Mouse (Mus musculus) kidney, adult 18-20 months (tissue): ENCODE measurements around the gene Tacc2.
A peak's percentile ranks its signal among the peaks of the same experiment; 100 is the strongest.
"Not testable (repeated sequence)": the region's sequence is repeated elsewhere in the genome, so short reads cannot be mapped to it uniquely, and the experiment has no call there.

Source experiments
- DNase-seq: peaks from one replicate; pipeline ENCODE4 v3.0.0; 2021

The Tacc2 gene

GRCm38 (mm10) chr7:130573746-130574145, 3.5 kb upstream of the Tacc2 start:
- no peak for DNase-seq

- DNase-seq: peak; percentile 77
Measured at GRCm38 (mm10) chr7:130574211-130574991, 2.8 kb upstream of the Tacc2 start.

GRCm38 (mm10) chr7:130576981-130577380, 257 bp upstream of the Tacc2 start:
- DNase-seq: peak; percentile 52

- no peak for DNase-seq
Measured at GRCm38 (mm10) chr7:130578066-130578465, 828 bp downstream of the Tacc2 start.

GRCm38 (mm10) chr7:130578607-130579006, 1.4 kb downstream of the Tacc2 start:
- DNase-seq: no peak

GRCm38 (mm10) chr7:130586521-130587072, 9.4 kb downstream of the Tacc2 start:
- DNase-seq: no peak

GRCm38 (mm10) chr7:130590081-130590828, 13.0 kb downstream of the Tacc2 start:
- DNase-seq: no peak

- no peak for DNase-seq
Measured at GRCm38 (mm10) chr7:130590845-130591437, 13.7 kb downstream of the Tacc2 start.

- not testable (repeated sequence) for DNase-seq
Measured at GRCm38 (mm10) chr7:130592975-130593374, 15.7 kb downstream of the Tacc2 start.

- peak; percentile 54 for DNase-seq
Measured at GRCm38 (mm10) chr7:130593375-130594239, 16.4 kb downstream of the Tacc2 start.

- DNase-seq: peak; percentile 67
Measured at GRCm38 (mm10) chr7:130596079-130596855, 19.0 kb downstream of the Tacc2 start.

- DNase-seq: no peak
Measured at GRCm38 (mm10) chr7:130597546-130597945, 20.3 kb downstream of the Tacc2 start.

- no peak for DNase-seq
Measured at GRCm38 (mm10) chr7:130600074-130600473, 22.8 kb downstream of the Tacc2 start.

- DNase-seq: no peak
Measured at GRCm38 (mm10) chr7:130600546-130600945, 23.3 kb downstream of the Tacc2 start.

- peak; percentile 15 for DNase-seq
Measured at GRCm38 (mm10) chr7:130602804-130603203, 25.6 kb downstream of the Tacc2 start.

- no peak for DNase-seq
Measured at GRCm38 (mm10) chr7:130603556-130603955, 26.3 kb downstream of the Tacc2 start.

- no peak for DNase-seq
Measured at GRCm38 (mm10) chr7:130604390-130604789, 27.2 kb downstream of the Tacc2 start.

GRCm38 (mm10) chr7:130605111-130605510, 27.9 kb downstream of the Tacc2 start:
- peak; percentile 44 for DNase-seq

- DNase-seq: no peak
Measured at GRCm38 (mm10) chr7:130606958-130607357, 29.7 kb downstream of the Tacc2 start.

GRCm38 (mm10) chr7:130613973-130614372, 36.7 kb downstream of the Tacc2 start:
- no peak for DNase-seq

- DNase-seq: no peak
Measured at GRCm38 (mm10) chr7:130617591-130617990, 40.4 kb downstream of the Tacc2 start.

GRCm38 (mm10) chr7:130621068-130621467, 43.8 kb downstream of the Tacc2 start:
- DNase-seq: no peak
